ENCODE assay signal across 30 mouse cellular contexts in the genomic region with DNA sequence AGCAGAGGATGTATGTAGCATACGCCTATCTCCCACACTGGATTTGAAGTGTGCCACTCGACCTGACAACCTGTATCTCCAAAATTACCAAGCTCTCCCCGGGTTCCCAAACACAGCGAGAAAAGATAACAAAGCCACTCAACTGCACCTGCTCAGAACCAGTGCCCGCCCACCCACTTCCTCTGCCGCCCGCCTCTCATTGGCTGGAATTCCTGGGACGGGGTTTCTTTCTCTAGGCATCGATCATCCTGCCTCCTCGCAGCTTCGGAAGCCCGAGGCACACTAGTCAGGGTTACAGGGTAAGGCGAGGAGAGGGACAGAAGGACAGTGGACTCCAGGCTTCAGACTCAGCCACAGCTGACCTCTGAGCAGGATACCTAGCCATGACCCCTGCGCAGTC. TPM values are rescaled to one million over a fixed set of nuclear protein-coding genes. Genes with fewer than 3 reads are reported as not detected.
"Had no signal": no experiment of that assay in that cellular context is flagged by ENCODE, and none has a peak within 500 bp of the region (broad histone marks: within the 10 kb centered on the region; RNA-seq: fewer than 3 reads in every experiment).

No protein-coding gene starts in this region.

- DNase-seq: gastrocnemius, adult 2 months; gastrocnemius, postnatal 10 days; gastrocnemius, postnatal 25 days; heart, adult 2 months; heart, postnatal 14 days; heart, postnatal 4 days; kidney, adult 8-10 months; kidney, postnatal 10 days; kidney, postnatal 4 days; liver; liver, embryonic 13.5 days had no signal

- H3K9ac ChIP-seq: heart, embryonic 13.5 days; heart, embryonic 15.5 days; hindbrain, embryonic 14.5 days; intestine, embryonic 15.5 days; limb, embryonic 12.5 days; liver, embryonic 13.5 days had no signal

- H3K4me3 ChIP-seq: gastrocnemius, adult 2 months; heart, adult 2 months; heart, embryonic 13.5 days; heart, embryonic 15.5 days; intestine, embryonic 15.5 days; layer of hippocampus, adult 2 months; left cerebral cortex, adult 2 months; limb, embryonic 10.5 days; limb, embryonic 12.5 days; liver, embryonic 13.5 days had no signal

- ATAC-seq: hindbrain, embryonic 16.5 days; inflammation-experienced regulatory T-cells, adult 6 months; intestine, embryonic 15.5 days; intestine, postnatal 0 days had no signal

- H3K27me3 ChIP-seq: heart, embryonic 13.5 days; heart, embryonic 15.5 days; intestine, embryonic 15.5 days; limb, embryonic 12.5 days; liver, embryonic 13.5 days had no signal

- H3K27ac ChIP-seq: gastrocnemius, adult 2 months; heart, adult 2 months; heart, embryonic 13.5 days; heart, embryonic 15.5 days; hindbrain, embryonic 14.5 days; intestine, embryonic 15.5 days; layer of hippocampus, adult 2 months; left cerebral cortex, adult 2 months; limb, embryonic 10.5 days; limb, embryonic 12.5 days; liver, embryonic 13.5 days had no signal

- H3K4me1 ChIP-seq: limb, embryonic 12.5 days had no signal

- H3K9me3 ChIP-seq: heart, embryonic 13.5 days; heart, embryonic 15.5 days; intestine, embryonic 15.5 days; limb, embryonic 12.5 days; liver, embryonic 13.5 days had no signal

- H3K4me2 ChIP-seq: heart, embryonic 11.5 days; heart, embryonic 13.5 days; heart, embryonic 15.5 days; hindbrain, embryonic 14.5 days; intestine, embryonic 15.5 days; limb, embryonic 12.5 days; liver, embryonic 11.5 days; liver, embryonic 13.5 days had no signal

RNA-seq across cellular contexts. Expression of a gene that starts 5.0 kb away (rescaled TPM):
- total RNA-seq: granulocyte monocyte progenitor cell, adult 5-6 weeks had no signal
- polyA plus RNA-seq: heart, embryonic 11.5 days; hindbrain, embryonic 11.5 days; hindbrain, embryonic 14.5 days; kidney, embryonic 14.5 days; limb, embryonic 12.5 days; liver, embryonic 11.5 days had no signal

RNA-seq across cellular contexts. Expression of a gene that starts 10.2 kb away (rescaled TPM):
- polyA plus RNA-seq: hindbrain, embryonic 14.5 days had no signal

RNA-seq across cellular contexts. Expression of a gene that starts 56.7 kb away (rescaled TPM):
- total RNA-seq: heart, adult 2 months; heart, postnatal 14 days; layer of hippocampus, adult 2 months; left cerebral cortex, postnatal 14 days had no signal
- polyA plus RNA-seq: heart, embryonic 15.5 days; heart, postnatal 0 days; hindbrain, embryonic 14.5 days; hindbrain, embryonic 16.5 days; inflammation-experienced regulatory T-cells, adult 6 months; intestine, embryonic 15.5 days; intestine, postnatal 0 days; kidney, embryonic 14.5 days; kidney, embryonic 16.5 days; limb, embryonic 12.5 days; liver, embryonic 11.5 days had no signal
